Mouse (Mus musculus) embryo, embryonic 11 days (tissue): ENCODE data around the gene Npb.

ENCODE experiments used
- DNase-seq: peaks from one replicate; pipeline ENCODE4 v3.0.0-alpha.2; 2015

Gene Npb

DNA sequence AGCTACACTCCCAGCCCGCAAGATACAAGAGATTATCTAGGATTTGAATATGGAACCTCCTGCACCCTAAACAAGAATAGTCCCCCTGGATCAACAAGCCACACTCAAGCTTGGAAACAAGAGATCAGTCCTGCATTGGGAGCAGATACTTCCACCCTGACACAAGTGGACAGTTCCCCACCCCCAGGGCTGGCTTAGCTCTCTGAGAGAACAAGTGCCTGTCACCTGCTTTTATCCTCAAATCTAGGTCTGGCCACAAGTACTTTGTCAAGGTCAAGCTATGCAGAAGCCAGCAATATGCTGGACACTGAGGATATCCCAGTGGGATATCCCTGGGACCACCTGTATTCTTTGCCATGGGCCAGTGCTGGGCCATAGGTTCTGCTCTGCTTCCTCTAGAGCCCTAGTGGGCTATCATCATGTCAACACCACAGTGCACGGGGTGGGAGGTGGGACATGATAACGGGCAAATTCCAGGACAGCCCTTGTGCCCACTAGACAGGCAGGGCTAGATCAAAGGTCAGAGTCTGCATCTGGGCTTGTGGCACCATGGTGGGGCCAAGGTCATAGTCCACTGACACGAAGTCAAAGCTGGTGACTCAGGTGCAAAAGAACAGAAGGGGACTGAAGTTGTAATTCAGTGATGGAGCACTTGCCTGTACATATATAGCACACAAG lies 8.5 kb downstream of the Npb start:
- no peak for DNase-seq

DNA sequence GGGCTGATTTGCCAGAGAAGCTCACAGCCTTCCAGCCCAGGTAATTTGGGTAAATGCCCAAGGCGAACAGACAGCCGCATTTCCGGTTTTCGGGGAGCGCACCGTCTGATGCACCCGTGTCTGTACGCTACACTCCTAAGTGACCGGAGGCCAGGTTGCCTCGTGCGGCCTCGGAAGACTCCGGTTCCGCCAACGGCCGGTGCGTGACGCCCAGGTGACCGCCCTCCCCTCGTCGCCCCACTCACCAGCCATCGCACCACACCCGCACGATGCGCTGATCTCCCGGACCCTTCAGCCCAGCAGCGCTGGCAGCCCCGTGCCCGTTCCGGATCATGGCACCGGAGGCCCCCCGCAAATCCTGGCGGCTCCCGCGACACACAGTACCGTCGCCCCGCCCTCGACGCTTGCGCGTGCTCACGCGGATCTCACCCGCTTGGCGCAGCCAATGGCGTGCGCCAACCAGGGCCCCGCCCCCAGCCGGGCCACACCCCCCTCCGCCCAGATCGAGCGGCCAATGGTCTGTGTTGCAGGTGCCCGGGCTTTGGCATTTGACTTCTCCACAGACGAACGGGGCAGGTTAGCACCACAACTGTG lies 9.3 kb downstream of the Npb start, which contains the start of gene Pcyt2:
TSS of gene Pcyt2 (minus strand) at position 418 of the 594 bp plus-strand sequence.
- peak; percentile 97 for DNase-seq

DNA sequence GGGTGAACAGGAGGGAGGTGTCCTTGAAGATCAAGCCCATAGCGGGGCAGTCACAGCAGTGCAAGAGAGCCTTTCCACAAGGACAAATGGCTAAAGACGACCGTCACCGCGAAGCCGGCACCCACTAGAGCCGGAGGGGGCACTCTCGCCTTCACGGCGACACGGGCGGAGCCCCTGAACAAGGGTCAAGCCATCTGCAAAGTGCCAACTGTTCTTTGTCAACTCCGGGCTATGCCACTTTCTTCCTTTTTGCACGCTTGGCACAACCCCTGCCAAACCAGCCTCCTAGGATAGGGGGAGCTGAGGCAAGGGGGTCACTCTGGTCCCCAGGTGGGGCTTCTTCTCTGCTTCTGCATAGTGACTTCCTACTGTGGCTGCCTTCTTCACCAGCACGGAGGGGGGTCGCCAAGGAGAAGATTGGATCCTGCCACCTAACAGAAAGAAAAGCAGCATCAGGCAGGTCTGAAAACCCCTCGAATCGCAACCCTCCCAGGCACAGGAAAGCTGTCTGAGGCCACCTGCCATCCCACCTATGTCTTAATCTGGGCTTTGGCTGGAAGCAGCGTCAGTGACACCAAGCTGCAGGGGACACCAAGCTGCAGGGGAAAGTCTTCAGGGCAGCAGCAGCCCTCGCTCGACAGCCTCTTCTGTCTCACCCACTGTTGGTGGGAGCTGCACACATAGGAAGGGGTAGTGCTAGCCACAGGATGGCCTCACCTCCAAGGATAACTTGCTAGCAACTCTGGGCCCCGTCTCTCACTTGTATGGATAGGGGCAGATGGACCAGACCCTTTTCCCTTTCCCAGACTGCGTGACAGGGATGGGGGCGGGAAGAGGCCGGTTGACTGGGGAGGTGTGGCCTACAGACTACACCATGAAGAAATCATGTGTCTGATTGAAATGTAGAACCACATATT lies 10.6 kb downstream of the Npb start:
- DNase-seq, result no peak

DNA sequence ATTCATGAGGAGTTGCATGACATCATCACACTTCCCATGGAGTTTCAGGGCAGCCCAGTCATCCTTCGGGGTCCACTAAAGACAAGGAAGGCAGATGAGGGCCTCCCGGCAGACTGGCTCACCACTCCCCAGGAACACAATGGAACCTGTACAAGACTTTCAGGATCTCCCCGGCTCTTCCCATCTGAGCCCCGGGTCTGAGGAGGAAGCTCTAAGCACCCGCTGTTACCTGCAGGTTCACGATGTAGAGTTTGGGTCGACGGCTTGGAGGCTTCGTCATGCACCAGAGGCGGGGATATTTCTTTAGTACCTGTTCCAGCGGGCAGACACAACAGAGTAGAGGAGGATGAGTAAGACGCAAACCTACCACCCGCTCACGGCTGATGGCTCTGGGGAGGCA lies 11.9 kb downstream of the Npb start:
- DNase-seq, result no peak

DNA sequence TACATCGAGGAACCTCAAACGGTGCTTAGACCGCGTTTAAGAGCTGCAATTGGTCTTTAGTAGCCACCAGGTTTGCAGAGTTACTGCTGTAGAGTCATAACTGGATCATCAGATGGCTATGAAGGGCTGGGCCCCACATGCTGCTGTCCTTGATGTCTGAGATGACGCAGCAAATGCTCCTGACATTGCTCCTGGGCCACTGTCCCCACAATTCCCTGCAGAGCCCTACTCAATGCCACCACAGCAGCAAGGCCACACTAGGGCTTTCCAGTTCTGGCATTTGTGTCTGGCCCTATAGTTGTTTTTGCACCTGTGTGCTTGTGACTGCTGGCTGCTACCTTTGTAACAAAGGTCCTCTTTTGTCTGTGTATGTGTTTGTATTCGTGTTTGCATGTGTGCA lies 14.5 kb downstream of the Npb start:
- DNase-seq, result no peak

DNA sequence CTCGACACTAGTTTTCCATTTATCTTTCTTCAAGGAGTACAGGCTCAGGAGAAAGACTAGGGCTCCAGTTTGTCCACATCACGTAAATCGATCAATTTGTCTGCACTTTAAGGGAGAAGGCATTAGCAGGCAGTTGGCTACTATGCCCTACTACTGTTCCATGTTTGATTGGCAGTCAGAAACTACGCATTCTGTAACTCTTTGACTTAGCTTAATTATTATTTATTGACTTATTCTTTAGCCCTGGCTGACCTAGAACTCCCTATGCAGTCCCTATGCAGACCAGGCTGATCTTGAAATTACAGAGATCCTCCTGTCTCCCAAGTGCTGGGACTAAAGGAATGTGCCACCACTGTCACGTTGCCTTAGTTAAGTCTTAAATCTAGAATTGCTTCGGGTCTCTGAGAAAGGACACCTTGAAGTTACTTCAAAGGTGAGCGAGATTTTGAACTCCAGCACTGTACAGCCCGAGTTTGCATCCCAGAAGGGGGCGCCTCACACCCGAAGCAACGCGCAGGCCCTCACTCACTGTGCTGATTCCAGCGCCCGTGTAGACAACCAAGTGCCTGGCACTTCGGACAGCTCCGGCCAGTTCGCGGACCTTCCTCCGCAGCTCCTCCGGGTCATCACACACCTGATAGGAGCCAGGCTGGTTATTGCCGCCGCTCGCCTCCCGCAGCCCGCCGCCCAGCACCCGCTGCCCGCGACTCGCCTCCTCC lies 15.8 kb downstream of the Npb start:
- peak; percentile 78 for DNase-seq

DNA sequence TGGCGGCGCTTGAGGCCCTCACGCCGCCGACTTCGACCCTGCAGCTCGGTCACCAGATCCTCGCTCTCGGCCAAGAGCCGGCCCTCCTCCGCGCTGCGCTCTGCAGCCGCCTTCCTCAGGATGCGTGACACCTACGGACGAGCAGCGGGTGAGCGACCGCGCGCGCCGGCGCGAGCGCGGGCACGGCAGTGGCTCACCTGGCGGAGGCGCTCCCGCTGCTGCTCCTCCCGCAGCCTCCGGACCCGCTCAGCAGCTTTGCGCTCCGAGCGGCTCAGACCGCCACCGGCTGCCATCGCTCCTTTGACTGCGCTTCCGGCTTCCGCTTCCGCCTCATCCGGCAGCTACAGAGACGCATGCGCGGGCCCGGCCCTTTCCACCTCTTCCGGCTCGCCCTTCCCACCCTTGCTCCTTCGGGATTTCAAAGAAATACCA lies 16.4 kb downstream of the Npb start:
- DNase-seq, result peak; percentile 93

DNA sequence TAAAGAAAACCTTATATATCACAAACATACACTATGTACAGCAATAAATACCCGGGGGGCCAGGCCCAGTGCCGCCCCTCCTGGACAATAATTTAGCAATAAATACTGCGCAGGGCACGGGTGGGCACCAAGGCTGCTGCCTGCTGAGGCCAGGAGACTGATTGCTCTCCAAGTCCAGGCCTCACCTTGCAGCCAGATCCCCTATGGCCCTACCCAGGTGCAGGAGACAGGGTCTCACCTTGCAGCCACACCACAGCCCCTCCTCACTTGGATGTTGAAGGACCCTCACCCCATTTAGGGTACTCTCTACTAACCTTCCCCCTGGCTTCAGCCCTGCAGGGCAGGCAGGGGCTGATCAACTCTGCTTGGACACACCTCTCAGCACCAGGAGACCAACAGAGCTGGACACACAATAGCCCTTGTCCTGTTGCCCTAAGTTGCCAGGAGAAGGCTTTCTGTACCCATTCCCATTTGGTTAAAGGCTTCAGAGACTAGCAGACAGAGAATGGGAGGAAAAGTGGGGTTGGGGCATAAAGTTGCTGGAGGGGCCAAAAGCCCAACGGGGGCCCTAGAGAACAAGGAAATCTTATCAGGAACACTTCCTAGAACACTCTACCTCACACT lies 17.0 kb downstream of the Npb start, which contains the start of gene Sirt7:
TSS of gene Sirt7 (minus strand) at position 89 of the 624 bp plus-strand sequence.
- DNase-seq, result no peak

DNA sequence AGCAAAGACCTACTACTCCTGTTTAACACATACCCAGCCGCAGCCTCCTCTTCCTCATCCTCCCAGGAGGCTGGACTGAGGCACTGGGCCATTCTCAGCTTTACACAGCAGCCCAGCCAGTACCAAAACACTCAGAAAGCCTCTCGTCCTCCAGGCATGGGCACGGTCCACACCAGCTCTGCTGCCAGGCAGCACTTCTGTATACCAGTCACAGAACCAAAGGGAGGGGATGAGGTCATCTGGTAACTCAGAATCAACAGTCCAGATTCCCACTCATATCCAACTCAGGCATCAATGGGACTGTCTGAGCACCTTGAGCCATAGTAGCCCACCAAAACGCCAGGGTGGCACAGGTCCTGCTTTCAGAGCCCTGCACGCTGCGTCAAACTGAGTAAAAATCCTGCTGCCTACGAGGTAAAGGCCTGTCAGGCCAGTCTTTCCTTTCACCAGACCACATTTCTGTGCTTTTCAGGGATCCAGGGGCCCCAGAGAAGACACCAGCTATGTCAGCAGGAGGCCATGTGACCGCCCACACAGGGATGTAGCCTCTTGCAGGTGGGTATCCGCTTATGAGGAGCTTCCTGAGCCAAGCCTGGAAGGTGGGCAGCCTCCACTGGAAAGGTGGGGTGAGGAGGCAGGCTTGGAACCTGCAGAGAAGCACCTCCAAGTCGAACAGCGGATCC lies 18.6 kb downstream of the Npb start:
- DNase-seq, result no peak

DNA sequence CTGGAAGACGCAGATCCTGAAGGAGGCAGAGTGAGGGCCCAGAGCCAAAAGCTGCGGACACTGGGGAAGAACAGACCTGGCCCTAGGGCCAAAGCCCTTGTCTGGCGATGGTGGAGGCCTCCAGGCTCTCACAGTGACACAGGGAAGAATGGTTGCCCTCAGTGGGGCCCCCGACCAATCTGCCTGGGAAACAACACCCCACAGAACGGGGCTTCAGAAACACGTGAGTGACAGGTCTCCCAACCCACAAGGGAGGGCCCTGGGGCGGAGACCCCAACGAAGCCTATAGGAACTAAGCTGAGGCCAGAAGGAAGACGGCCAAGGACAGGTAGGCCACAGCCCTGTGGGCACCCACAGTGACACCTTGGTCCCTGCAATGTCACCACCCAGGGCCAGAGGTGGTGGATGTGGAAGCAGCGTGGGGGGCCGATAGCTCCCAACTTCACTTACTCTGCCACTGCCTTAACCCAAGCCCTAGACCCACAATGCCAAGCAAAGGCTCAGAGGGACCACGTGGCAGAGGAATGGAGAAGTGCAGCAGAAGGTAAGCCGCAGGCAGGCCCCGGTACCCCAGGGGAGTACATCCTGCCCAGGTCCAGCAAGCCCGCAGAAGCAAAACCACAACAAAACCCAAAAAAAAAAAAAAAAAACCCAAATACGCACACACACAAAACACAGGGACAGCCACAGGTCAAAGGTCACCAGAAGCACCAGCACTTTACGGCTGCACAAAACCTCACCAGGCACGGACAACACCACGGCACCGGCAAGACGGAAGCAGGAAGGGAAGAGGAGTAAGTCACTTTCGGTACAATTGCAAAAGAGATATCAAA lies 19.4 kb downstream of the Npb start:
- no peak for DNase-seq

DNA sequence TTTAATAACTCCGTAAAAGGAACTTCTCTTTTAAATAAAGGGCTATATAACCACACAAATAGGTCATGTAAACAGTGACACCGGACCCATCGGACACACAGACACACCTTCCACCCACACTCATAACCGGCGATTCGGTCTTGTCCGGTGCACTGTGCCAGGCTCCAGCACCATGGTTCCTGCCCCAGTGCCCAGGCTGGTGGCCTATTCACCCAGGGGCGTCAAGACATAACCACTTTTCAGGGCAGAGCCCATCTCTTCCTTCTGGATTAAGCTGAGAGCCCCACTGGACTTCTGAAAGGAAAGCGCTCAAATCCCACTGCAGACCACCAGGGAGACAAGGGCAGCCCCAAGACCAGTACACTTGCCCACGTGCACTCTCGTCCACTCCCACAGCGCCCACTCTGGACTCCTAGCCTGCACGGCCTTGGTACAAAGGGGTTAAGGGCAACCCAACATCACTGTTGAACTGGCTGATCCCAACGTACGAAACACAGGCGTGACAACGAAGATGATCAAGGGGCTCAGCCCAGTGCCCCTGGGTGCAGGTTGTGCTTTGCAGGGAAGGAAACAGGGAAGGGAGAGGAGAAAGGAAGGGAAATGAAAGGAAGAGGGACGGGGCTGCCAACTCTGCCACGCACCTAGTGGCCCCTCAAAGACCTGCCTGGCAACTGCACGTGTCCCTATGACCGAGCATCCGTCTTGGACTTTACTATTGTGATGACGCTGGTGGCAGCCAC lies 20.5 kb downstream of the Npb start:
- no peak for DNase-seq

DNA sequence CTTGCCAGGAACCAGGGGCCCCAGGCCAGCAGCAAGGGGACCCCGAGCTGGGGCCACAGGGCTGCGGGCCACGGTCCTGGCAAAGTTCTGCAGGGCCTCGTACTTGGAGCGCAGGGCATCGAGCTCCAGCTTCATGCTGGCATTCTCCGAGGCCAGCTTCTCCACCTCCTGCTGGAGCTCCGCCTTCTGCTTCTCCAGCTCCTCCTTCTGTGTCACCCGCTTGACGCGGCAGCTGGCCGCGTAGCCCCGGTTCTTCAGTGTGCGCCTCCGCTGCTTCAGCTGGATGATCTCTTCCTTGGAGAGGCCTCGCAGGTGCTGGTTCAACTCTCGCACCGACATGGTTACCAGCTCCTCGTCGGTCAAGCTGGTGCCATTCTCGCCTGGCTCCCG lies 21.1 kb downstream of the Npb start:
- no peak for DNase-seq

DNA sequence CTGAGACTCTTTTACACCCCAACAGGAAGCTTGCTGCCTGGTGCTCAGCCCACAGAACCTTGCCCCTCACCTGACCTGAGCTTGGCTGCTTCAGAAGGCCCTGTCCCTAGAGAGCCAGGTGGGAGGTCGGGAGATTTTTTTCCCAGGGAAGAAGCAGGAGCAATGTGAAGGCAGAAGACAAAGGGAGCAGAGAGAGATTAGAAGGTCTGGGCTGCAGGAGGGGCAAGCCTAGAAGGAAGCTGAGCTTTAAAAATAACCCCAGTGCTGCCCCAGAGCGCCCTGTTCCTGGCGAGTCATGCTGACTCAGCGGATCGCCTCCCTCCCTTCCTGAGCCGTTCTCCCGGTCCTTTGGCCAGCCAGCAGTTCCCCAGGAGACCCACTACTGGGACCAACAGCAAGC lies 21.6 kb downstream of the Npb start:
- peak; percentile 34 for DNase-seq

DNA sequence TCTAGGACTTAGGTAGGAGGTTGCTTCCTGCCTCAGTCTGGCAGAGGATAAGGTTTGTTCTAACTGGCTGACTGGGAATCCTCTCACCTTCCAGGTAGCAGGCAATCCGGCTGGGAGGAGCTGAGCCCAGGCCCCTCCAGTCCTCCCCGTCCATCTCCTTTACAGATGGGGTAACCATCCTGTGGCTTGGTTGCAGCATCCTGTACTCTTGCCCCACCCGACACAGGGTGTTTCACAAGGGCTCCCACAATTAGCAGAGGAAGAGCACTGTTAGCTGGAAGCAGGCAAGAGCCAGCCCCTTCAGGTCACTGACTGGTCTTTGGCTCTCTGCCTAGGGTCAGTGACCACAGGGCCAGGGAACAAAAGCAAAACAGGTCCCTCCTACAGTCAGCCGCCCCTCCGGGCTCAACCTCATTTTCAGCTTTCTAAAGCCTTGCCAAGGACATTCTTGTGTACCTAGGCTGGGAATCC lies 22.2 kb downstream of the Npb start:
- no peak for DNase-seq

DNA sequence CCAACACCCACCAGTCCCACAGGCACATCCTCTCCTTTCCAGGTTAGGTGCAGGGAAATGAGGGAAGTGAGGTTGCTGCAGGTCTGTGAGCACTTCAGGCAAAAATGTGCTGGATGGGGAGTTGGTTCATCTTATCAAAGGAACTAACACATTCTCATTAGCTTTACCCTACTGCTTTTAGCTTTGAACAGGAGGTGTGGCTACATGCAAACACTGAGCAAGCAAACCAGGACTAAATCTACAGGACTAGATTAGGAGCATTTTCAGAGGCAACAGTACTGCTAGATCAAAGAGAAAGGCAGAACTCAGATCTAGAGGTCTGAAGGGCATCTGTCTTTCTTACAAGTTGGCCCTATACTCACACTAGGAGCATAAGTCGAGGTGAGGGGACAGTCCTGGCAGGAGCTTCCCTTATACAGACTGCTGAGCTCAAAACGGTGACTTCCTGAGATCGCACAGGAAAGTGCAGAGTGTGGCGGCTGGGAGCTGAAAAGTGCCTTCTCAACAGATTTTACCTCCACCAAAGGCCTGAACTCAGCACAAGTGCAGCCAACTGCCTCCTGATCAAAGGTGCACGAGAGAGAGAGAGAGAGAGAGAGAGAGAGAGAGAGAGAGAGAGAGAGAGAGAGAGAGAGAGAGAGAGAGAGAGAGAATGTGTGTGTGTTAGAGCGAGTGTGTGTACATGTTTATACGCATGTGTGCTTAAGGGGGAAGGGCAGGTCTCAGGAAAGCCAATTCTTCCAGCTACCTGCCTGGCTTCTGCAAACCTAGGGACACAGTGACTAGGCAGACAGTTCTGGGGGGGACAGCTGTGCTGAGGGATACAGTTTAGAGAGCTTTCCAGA lies 22.8 kb downstream of the Npb start:
- DNase-seq, result no peak

DNA sequence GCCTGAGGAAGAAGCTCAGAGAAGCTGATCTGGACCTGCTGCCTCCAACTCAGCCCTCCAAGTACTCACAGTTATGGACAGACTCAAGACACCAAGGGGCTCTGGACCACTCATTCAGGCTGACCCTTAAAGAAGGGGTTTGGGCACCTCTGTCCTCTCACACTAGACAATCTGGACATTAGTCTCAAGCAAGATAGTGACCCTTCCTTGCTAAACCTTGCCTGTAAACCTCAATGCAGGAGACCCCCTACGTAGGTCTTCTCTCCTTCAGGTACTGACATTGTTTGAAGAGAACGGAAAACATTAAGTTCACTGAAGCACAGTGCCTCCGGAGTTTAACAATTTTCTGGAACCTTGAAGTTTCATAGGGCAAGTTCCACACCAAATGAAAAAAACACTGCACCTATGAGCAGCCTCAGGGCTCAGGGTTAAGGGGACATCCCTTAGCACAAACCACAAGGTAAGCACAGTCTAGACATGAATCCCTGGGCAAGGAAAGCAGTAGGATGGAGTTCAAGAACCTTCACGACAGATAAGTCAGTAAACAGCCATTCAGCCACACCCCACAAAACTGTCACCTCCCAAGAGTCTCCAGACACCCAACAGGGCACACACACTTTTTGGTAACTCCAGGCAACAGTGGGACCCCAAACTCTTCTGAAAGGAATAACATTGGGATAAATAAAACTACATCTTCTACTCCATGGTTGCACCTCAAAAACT lies 23.6 kb downstream of the Npb start:
- DNase-seq, result no peak

DNA sequence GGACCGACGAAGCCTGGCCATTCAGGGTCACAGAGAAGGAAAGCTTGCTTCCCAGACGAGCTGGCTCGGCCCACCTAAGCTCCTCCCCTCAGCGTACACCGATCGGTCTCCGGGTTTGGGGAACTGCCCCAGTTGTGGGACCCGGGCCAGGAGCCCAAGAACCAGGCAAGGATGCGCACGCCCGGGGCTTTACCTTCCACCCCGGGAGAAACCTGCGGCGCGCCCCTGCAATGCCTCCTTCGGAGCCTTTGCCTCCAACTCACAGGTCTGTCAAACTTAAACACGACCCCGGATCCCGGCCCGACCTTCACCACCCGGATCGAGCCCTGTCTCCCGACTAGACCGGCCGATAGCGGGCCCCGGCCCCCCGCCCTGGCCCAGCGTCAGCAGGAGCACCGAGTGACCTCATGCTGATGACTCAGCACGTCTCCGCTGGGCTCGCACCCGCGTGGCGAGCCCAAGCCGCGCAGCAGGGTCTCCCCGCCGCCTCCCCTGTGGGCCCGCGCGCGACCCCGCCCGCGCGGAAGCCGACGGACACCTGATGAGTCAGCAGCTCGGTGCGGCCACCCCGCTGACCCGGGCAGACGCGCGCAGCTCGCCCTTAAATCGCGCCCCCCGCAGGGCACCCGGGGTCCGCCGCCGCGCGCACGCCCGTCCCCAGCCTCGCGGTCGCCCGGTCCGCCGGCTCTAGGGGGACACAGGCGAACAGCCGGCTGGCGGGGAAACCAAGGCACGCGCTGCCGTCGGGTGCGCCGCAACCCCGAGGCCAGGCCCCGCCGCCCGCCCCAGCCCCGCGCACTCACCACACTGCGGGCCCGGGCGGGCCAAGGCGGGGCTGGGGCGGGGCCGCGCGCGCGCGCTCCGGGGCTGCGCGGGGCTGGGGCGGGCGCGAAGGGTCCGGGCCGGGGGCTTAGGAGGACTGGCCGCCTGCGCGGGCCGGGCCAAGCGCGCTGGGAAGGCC lies 24.6 kb downstream of the Npb start:
- peak; percentile 81 for DNase-seq
